Mouse (Mus musculus) kidney, adult 2 months (tissue): Measurements from ENCODE around the gene Gm20696.

Experiments used
- CTCF ChIP-seq: fragments of 200-500 bp; conservative IDR thresholded peaks from 2 replicates; pipeline ENCODE4 v1.5.1; 2011; ENCODE audit warnings: low read depth, mild to moderate bottlenecking, control low read depth, low read length, moderate library complexity, mixed read lengths; ENCODE audit not compliant: insufficient read depth, insufficient read length
- POLR2A ChIP-seq: fragments of 200-500 bp; IDR thresholded peaks from one replicate; pipeline ENCODE4 v1.6.1; 2011; ENCODE audit warnings: low read depth, low read length, control low read depth

- TF ChIP-seq CTCF = no peak
- TF ChIP-seq POLR2A = no peak
Observed at GRCm38 (mm10) chr6:99632121-99632980, 34.2 kb downstream of the Gm20696 start.
